26 mouse cellular contexts compared by ENCODE assay signal in genomic region chr11:16113843-16114242, GRCm38 (mm10).
"Had no signal": no experiment of that assay in that cellular context is flagged by ENCODE, and none has a peak within 500 bp of the region (broad histone marks: within the 10 kb centered on the region; RNA-seq: fewer than 3 reads in every experiment).

No protein-coding gene starts in this region.

- H3K9me3 ChIP-seq: embryonic facial prominence, embryonic 10.5 days; embryonic facial prominence, embryonic 12.5 days; embryonic facial prominence, embryonic 13.5 days; embryonic facial prominence, embryonic 15.5 days; forebrain, embryonic 10.5 days; forebrain, embryonic 12.5 days; forebrain, embryonic 15.5 days; heart, embryonic 10.5 days had no signal

- H3K27me3 ChIP-seq: embryonic facial prominence, embryonic 12.5 days; embryonic facial prominence, embryonic 13.5 days; embryonic facial prominence, embryonic 15.5 days; forebrain, embryonic 12.5 days; forebrain, embryonic 15.5 days had no signal

- H3K36me3 ChIP-seq: embryonic facial prominence, embryonic 10.5 days; embryonic facial prominence, embryonic 12.5 days; embryonic facial prominence, embryonic 13.5 days; embryonic facial prominence, embryonic 15.5 days; forebrain, embryonic 10.5 days; forebrain, embryonic 12.5 days; forebrain, embryonic 15.5 days; heart, embryonic 10.5 days had no signal

- ATAC-seq: forebrain, embryonic 14.5 days; forebrain, embryonic 15.5 days; forebrain, embryonic 16.5 days; forebrain, postnatal 0 days had no signal

- DNase-seq: cerebellum, postnatal 10 days; cerebellum, postnatal 14 days; cerebellum, postnatal 25 days; cerebellum, postnatal 36 days; embryo, embryonic 11 days; forebrain, postnatal 0 days; gastrocnemius, adult 2 months; gastrocnemius, postnatal 10 days; gastrocnemius, postnatal 14 days; gastrocnemius, postnatal 25 days; gastrocnemius, postnatal 36 days; heart, adult 11 months; heart, adult 18-20 months; heart, adult 2 months had no signal

- H3K4me3 ChIP-seq: embryonic facial prominence, embryonic 10.5 days; embryonic facial prominence, embryonic 12.5 days; embryonic facial prominence, embryonic 13.5 days; embryonic facial prominence, embryonic 15.5 days; erythroblast, embryonic 14.5 days; forebrain, embryonic 10.5 days; forebrain, embryonic 12.5 days; forebrain, embryonic 15.5 days; gastrocnemius, adult 2 months; heart, adult 2 months; heart, embryonic 10.5 days had no signal

- H3K4me1 ChIP-seq: embryonic facial prominence, embryonic 10.5 days; embryonic facial prominence, embryonic 12.5 days; embryonic facial prominence, embryonic 13.5 days; embryonic facial prominence, embryonic 15.5 days; forebrain, embryonic 10.5 days; forebrain, embryonic 12.5 days; forebrain, embryonic 15.5 days; heart, embryonic 10.5 days had no signal

- H3K27ac ChIP-seq: embryonic facial prominence, embryonic 10.5 days; embryonic facial prominence, embryonic 12.5 days; embryonic facial prominence, embryonic 13.5 days; embryonic facial prominence, embryonic 15.5 days; forebrain, embryonic 10.5 days; forebrain, embryonic 12.5 days; forebrain, embryonic 15.5 days; gastrocnemius, adult 2 months; heart, adult 2 months; heart, embryonic 10.5 days had no signal

- H3K9ac ChIP-seq: embryonic facial prominence, embryonic 12.5 days; embryonic facial prominence, embryonic 13.5 days; embryonic facial prominence, embryonic 15.5 days; forebrain, embryonic 12.5 days; forebrain, embryonic 15.5 days; forebrain, postnatal 0 days had no signal

- H3K4me2 ChIP-seq: embryonic facial prominence, embryonic 12.5 days; embryonic facial prominence, embryonic 13.5 days; embryonic facial prominence, embryonic 15.5 days; forebrain, embryonic 12.5 days; forebrain, embryonic 15.5 days; heart, embryonic 11.5 days had no signal
